Mouse (Mus musculus): ENCODE results near the gene Olfr63. TPM values are rescaled to one million over a fixed set of nuclear protein-coding genes. Genes with fewer than 3 reads are reported as not detected.
"Not testable (repeated sequence)": the region's sequence is repeated elsewhere in the genome, so short reads cannot be mapped to it uniquely, and the experiment has no call there.

The Olfr63 gene
- 0.05 and 0.08 TPM in 2 replicates for polyA plus RNA-seq (2015; fragmentation: Nextera tagmentation; extraction: Ambion mirVana)

DNA sequence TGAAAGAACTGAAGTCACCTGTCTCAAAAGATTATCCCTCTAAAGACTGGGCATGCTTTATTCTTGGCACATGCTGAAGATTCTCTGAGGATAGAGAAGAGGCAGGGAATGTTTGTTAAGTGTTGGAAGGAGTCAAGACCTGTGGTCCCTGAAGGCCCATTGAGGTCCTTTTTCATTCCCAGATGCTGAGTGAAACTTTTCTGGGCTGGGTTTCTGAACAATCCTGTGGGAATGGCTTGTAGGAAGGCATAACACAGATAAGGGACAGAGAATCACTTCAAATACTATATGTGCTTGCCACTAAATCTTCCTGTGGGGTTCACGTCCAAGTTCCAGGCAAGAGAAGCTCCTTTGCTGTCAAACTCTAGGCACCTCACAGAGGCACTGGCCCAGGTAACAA, at the start of gene Olfr63:
TSS of gene Olfr63 (plus strand) at position 301 of the 400 bp plus-strand sequence.
- Histone ChIP-seq H3K4me3 (no peak within 1 kb of the TSS), H3K27ac (replicated peaks) (no peak within 1 kb of the TSS), H3K36me3 (no peaks in the 10 kb centered on the region), H3K4me2 (replicated peaks) (no peak within 1 kb of the TSS), H3K9me3 (no peaks in the 10 kb centered on the region), H3K9ac (replicated peaks) (no peak within 1 kb of the TSS), H3K27me3 (0 out of 2 replicates have a peak, but pooled peaks cover 5% of the 10 kb centered on the region), H3K4me1 (no peaks in the 10 kb centered on the region)
- no peak for ATAC-seq (replicated peaks)
- WGBS = 84% methylated on average over 1 of the region's 1 CpGs

DNA sequence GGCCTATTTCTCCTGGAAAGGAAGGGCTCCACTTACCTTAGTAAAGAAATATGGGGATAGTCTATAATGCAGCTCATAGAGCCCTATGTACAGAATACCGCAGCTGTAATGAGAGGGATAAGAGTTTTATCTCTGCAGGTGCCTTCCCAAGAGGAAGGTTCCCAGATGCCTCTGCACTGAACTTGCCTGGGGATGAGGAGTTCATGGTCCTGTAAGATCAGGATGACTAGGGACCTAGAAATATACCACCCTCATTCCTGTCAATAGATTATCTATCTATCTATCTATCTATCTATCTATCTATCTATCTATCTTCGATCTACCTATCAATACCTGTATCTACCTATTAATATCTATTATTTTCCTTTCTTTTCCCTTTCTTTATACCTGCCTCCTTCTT, 42.9 kb upstream of the Olfr63 start, which contains the start of gene Olfr1564:
TSS of gene Olfr1564 (minus strand) at position 101 of the 400 bp plus-strand sequence.
- peaks cover 2% of the 10 kb centered on the region; the same call in 1 of the 2 replicates for H3K9me3 ChIP-seq
- H3K27me3 ChIP-seq = no peaks in the 10 kb centered on the region
- WGBS = 77% methylated on average over 2 of the region's 2 CpGs
- H3K9ac ChIP-seq (replicated peaks) = no peak within 1 kb of the TSS
- H3K36me3 ChIP-seq = no peaks in the 10 kb centered on the region
- H3K4me2 ChIP-seq (replicated peaks) = no peak within 1 kb of the TSS
- ATAC-seq (replicated peaks) = no peak
- H3K27ac ChIP-seq (replicated peaks) = no peak within 1 kb of the TSS
- H3K4me3 ChIP-seq = no peak within 1 kb of the TSS
- no peaks in the 10 kb centered on the region for H3K4me1 ChIP-seq

DNA sequence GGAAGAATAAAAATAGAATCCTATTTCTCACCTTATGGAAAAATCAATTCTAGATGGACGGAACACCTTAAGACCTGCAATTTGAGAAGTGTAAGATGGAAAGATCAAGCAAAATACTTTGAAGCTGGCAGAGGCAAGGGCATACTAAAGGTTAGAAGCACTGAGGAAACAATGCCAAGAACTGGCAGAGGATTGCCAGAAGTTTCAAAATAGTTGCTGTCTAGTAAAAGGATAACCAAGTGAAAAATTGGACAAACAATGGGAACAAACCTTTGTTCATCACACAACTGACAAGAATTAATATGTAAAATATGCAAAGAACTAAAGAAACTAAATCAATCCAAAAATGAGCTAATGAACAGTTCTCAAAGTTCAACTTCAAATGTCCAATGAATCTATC, 27.8 kb upstream of the Olfr63 start:
- peaks cover 14% of the 10 kb centered on the region for H3K36me3 ChIP-seq
- not testable (repeated sequence) for ATAC-seq (replicated peaks); H3K4me3 ChIP-seq; H3K4me2 ChIP-seq (replicated peaks); H3K4me1 ChIP-seq; H3K9ac ChIP-seq (replicated peaks); H3K27ac ChIP-seq (replicated peaks); H3K27me3 ChIP-seq
- peaks cover 13% of the 10 kb centered on the region for H3K9me3 ChIP-seq
- WGBS = 98% methylated on average over 1 of the region's 1 CpGs

DNA sequence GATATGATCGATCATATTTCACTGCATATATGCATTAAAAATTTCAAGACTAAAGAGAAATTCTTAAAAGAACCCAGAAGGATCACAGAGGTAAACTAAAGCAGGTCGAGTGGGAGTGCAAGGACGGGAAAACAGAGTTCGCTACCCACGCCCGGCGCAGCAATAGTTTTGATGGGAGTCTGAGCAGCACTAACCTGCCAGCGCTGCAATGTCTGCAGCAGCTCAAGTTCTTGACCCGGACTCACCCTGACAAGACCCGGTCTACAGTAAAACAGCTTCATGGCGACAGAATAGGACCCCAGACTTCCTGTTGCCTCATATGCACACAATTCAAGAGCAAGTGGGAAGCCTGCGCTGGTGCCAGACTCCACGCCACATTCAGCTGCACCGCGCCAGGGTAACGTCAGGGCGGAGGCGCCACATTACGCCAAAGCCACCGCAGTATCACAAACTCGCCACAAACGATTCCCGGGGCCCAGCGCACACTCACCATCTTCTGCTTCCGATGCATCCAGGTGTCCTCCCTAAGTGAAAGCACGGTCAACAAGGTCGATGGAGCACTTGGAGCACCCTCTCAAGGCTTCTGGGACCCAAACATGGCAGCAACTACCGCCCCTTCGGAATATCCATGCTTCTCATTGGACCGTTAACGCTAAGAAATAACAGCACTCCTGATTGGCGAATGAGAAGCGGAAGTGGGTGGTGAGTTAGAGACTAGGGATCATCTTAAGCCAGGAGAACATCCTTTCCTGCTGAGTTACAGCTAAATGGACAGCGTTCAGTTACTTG, 9.8 kb upstream of the Olfr63 start, which contains the start of gene Zfp955a:
TSS of gene Zfp955a (minus strand) at position 616 of the 789 bp plus-strand sequence.
- peak; percentile 99 for ATAC-seq (replicated peaks)
- not testable (repeated sequence) for H3K9me3 ChIP-seq; H3K36me3 ChIP-seq; H3K9ac ChIP-seq (replicated peaks); H3K4me1 ChIP-seq; H3K4me3 ChIP-seq; H3K27me3 ChIP-seq; H3K27ac ChIP-seq (replicated peaks)
- WGBS = 33% methylated on average over 1 of the region's 34 CpGs
- H3K4me2 ChIP-seq (replicated peaks) = peak within 1 kb of the TSS; percentile 17; the same call in 1 of the 2 replicates

DNA sequence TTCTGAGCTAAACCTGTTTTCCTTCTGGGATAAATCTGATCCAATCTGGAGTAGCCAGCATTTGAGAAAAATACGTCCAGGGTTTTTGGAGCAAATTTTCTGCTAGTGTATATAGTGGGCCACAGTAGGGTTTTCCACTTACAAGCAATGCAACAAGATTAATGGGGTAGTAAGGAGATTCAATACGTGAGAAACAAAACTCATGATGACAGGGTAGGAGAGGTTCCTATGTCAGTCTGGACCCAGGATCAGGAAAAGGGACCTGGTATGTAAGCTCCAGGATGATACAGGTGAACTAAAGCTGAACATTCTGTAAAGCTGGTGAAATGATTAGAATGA, 9.2 kb upstream of the Olfr63 start:
- not testable (repeated sequence) for ATAC-seq (replicated peaks)
- WGBS = no CpG with 5 or more reads among the region's 2 CpGs

DNA sequence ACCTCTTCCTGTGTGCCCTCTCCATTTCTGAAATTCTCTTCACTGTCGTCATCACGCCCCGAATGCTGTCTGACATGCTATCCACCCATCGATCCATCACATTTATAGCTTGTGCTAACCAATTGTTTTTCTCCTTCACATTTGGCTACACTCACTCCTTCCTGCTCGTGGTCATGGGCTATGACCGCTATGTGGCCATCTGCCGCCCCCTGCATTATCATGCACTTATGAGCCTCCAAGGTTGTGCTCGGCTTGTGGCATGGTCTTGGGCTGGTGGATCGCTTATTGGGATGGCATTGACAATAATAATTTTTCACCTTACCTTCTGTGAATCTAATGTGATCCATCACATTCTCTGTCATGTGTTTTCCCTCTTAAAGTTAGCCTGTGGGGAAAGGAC, 4.4 kb downstream of the Olfr63 start:
- Histone ChIP-seq H3K9ac (replicated peaks) (no peak overlapping the region), H3K9me3 (no peaks in the 10 kb centered on the region), H3K27me3 (0 out of 2 replicates have a peak, but pooled peaks cover 5% of the 10 kb centered on the region), H3K4me1 (no peaks in the 10 kb centered on the region), H3K36me3 (no peaks in the 10 kb centered on the region), H3K4me2 (replicated peaks) (no peak overlapping the region), H3K4me3 (no peak overlapping the region), H3K27ac (replicated peaks) (no peak overlapping the region)
- ATAC-seq (replicated peaks) = no peak
- 91% methylated on average over 9 of the region's 9 CpGs for WGBS

More for the DNA sequence above, 9.2 kb upstream of the Olfr63 start:
- H3K27ac ChIP-seq (replicated peaks); H3K4me1 ChIP-seq; H3K4me3 ChIP-seq; H3K4me2 ChIP-seq (replicated peaks); H3K9ac ChIP-seq (replicated peaks); H3K9me3 ChIP-seq; H3K27me3 ChIP-seq; H3K36me3 ChIP-seq: not testable (repeated sequence)

DNA sequence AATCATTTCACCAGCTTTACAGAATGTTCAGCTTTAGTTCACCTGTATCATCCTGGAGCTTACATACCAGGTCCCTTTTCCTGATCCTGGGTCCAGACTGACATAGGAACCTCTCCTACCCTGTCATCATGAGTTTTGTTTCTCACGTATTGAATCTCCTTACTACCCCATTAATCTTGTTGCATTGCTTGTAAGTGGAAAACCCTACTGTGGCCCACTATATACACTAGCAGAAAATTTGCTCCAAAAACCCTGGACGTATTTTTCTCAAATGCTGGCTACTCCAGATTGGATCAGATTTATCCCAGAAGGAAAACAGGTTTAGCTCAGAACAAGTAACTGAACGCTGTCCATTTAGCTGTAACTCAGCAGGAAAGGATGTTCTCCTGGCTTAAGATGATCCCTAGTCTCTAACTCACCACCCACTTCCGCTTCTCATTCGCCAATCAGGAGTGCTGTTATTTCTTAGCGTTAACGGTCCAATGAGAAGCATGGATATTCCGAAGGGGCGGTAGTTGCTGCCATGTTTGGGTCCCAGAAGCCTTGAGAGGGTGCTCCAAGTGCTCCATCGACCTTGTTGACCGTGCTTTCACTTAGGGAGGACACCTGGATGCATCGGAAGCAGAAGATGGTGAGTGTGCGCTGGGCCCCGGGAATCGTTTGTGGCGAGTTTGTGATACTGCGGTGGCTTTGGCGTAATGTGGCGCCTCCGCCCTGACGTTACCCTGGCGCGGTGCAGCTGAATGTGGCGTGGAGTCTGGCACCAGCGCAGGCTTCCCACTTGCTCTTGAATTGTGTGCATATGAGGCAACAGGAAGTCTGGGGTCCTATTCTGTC, 24.8 kb downstream of the Olfr63 start, which contains the start of gene Zfp955b:
TSS of gene Zfp955b (plus strand) at position 506 of the 837 bp plus-strand sequence.
- WGBS = no CpG with 5 or more reads among the region's 25 CpGs
- not testable (repeated sequence) for H3K4me1 ChIP-seq; H3K27me3 ChIP-seq; H3K27ac ChIP-seq (replicated peaks); H3K4me3 ChIP-seq; H3K36me3 ChIP-seq; H3K9ac ChIP-seq (replicated peaks); H3K9me3 ChIP-seq
- ATAC-seq (replicated peaks) = peak; percentile 99
- H3K4me2 ChIP-seq (replicated peaks) = peak within 1 kb of the TSS; percentile 8; the same call in 1 of the 2 replicates

DNA sequence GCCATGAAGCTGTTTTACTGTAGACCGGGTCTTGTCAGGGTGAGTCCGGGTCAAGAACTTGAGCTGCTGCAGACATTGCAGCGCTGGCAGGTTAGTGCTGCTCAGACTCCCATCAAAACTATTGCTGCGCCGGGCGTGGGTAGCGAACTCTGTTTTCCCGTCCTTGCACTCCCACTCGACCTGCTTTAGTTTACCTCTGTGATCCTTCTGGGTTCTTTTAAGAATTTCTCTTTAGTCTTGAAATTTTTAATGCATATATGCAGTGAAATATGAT, 25.3 kb downstream of the Olfr63 start:
- not testable (repeated sequence) for H3K9me3 ChIP-seq; H3K27ac ChIP-seq (replicated peaks); H3K36me3 ChIP-seq; H3K9ac ChIP-seq (replicated peaks); H3K4me3 ChIP-seq; H3K27me3 ChIP-seq; H3K4me1 ChIP-seq; ATAC-seq (replicated peaks)
- H3K4me2 ChIP-seq (replicated peaks) = peak overlapping the region; percentile 8; the same call in 1 of the 2 replicates
- no CpG with 5 or more reads among the region's 9 CpGs for WGBS

Other genes starting within 250 kb of the Olfr63 start
- gene Zfp763, start 231.3 kb upstream of the Olfr63 start, polyA plus RNA-seq (2015; fragmentation: Nextera tagmentation; extraction: Ambion mirVana) = 28.8 and 30.1 TPM in 2 replicates
- not detected in 2 replicates for gene 4921501E09Rik, start 196.6 kb upstream of the Olfr63 start, polyA plus RNA-seq (2015; fragmentation: Nextera tagmentation; extraction: Ambion mirVana)
- 22.5 and 25.3 TPM in 2 replicates for gene Zfp563, start 175.4 kb upstream of the Olfr63 start, polyA plus RNA-seq (2015; fragmentation: Nextera tagmentation; extraction: Ambion mirVana)
- 0.39 and 0.51 TPM in 2 replicates for gene Morc2b, start 125.0 kb upstream of the Olfr63 start, polyA plus RNA-seq (2015; fragmentation: Nextera tagmentation; extraction: Ambion mirVana)
- gene Olfr55, start 96.2 kb upstream of the Olfr63 start, polyA plus RNA-seq (2015; fragmentation: Nextera tagmentation; extraction: Ambion mirVana) = 0.04 and 0.08 TPM in 2 replicates
- not detected in 2 replicates for gene Olfr239, start 73.4 kb upstream of the Olfr63 start, polyA plus RNA-seq (2015; fragmentation: Nextera tagmentation; extraction: Ambion mirVana)
- gene Olfr1564, start 43.0 kb upstream of the Olfr63 start, polyA plus RNA-seq (2015; fragmentation: Nextera tagmentation; extraction: Ambion mirVana) = 0.05 TPM in 1 of 2 replicates, not detected in the other
- 25.6 and 26.2 TPM in 2 replicates for gene Zfp955a, start 9.5 kb upstream of the Olfr63 start, polyA plus RNA-seq (2015; fragmentation: Nextera tagmentation; extraction: Ambion mirVana)
- 20.6 and 21.9 TPM in 2 replicates for gene Zfp955b, start 24.9 kb downstream of the Olfr63 start, polyA plus RNA-seq (2015; fragmentation: Nextera tagmentation; extraction: Ambion mirVana)
- gene Zfp81, start 94.2 kb downstream of the Olfr63 start, polyA plus RNA-seq (2015; fragmentation: Nextera tagmentation; extraction: Ambion mirVana) = 21.1 and 21.7 TPM in 2 replicates
- 20.2 and 20.6 TPM in 2 replicates for gene Zfp101, start 130.0 kb downstream of the Olfr63 start, polyA plus RNA-seq (2015; fragmentation: Nextera tagmentation; extraction: Ambion mirVana)
- not detected in 2 replicates for gene Actl9, start 168.2 kb downstream of the Olfr63 start, polyA plus RNA-seq (2015; fragmentation: Nextera tagmentation; extraction: Ambion mirVana)

All from forebrain, embryonic 15.5 days (tissue).